Mouse (Mus musculus): Measurements from ENCODE around the gene Gm28042. TPM values are rescaled to one million over a fixed set of nuclear protein-coding genes. Genes with fewer than 3 reads are reported as not detected.
A peak's percentile ranks its signal among the peaks of the same experiment; 100 is the strongest.

The Gm28042 gene
- polyA plus RNA-seq, 1 experiment, result 3.4 TPM

GRCm38 (mm10) chr2:120032726-120033467 is 5.6 kb downstream of the Gm28042 start, which contains the start of gene Pla2g4b:
Pla2g4b (plus strand) TSS chr2:120033417.
- Histone ChIP-seq H3K4me1 (ENCODE audit: control insufficient read depth, insufficient read depth, low read length) (peaks cover 5% of the 10 kb centered on the region), H3K27ac (ENCODE audit: insufficient read depth, low read length) (no peak within 1 kb of the TSS), H3K4me3 (ENCODE audit: insufficient read depth, low read length) (no peak within 1 kb of the TSS)
- TF ChIP-seq CTCF (IDR thresholded peaks at IDR 0.05; ENCODE audit: borderline replicate concordance, insufficient read depth, low read length) (no peak), POLR2A (IDR thresholded peaks at IDR 0.05; ENCODE audit: low read depth, low read length) (no peak)

DNA sequence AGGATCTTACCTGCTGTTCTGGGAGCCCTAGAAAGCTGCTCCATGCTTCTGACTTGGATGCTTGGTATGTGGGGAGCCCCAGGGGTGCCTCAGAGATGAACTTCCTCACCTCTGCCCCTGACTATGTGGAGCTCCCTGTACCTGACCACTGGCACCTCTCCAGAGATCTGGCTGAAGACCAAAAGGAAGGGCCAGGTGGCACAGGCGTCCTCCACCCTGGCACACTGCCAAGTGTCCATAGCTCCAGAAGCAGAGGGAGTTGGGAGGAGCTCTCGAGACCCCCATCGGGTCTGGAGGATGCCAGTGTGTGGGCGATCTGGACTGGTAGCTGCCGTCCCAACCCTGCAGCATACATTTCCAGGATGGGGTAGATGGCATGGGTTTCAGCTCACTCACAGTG is 6.4 kb downstream of the Gm28042 start:
- H3K4me1 ChIP-seq (ENCODE audit: control insufficient read depth, insufficient read depth, low read length), result no peaks in the 10 kb centered on the region
- H3K27ac ChIP-seq (ENCODE audit: insufficient read depth, low read length), result no peak overlapping the region
- no peak for TF ChIP-seq POLR2A (IDR thresholded peaks at IDR 0.05; ENCODE audit: low read depth, low read length)
- no peak for TF ChIP-seq CTCF (IDR thresholded peaks at IDR 0.05; ENCODE audit: borderline replicate concordance, insufficient read depth, low read length)
- H3K4me3 ChIP-seq (ENCODE audit: insufficient read depth, low read length), result no peak overlapping the region

- Histone ChIP-seq H3K4me3 (ENCODE audit: insufficient read depth, low read length) (no peak overlapping the region), H3K27ac (ENCODE audit: insufficient read depth, low read length) (no peak overlapping the region), H3K4me1 (ENCODE audit: control insufficient read depth, insufficient read depth, low read length) (no peaks in the 10 kb centered on the region)
- no peak for TF ChIP-seq POLR2A (IDR thresholded peaks at IDR 0.05; ENCODE audit: low read depth, low read length)
- no peak for TF ChIP-seq CTCF (IDR thresholded peaks at IDR 0.05; ENCODE audit: borderline replicate concordance, insufficient read depth, low read length)
Observed at GRCm38 (mm10) chr2:120037744-120038143, 10.5 kb downstream of the Gm28042 start.

DNA sequence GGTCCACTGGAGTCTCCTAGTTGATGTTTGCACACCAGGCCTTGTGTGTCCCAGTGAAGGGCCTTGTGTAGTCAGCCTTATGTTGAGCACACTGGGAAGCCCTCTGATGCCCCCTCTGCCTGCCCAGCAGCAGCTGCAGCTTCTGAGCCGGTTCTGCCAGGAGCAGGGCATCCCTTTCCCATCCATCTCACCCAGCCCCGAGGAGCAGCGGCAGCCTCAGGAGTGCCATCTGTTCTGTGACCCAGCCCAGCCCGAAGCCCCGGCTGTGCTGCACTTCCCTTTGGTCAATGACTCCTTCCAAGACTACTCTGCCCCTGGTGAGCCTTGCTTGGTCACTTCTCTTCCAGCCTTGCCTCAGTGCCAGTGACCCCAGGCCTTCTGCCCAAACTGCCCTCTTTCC is 13.7 kb downstream of the Gm28042 start:
- Histone ChIP-seq H3K4me3 (ENCODE audit: insufficient read depth, low read length) (no peak overlapping the region), H3K4me1 (ENCODE audit: control insufficient read depth, insufficient read depth, low read length) (no peaks in the 10 kb centered on the region), H3K27ac (ENCODE audit: insufficient read depth, low read length) (no peak overlapping the region)
- TF ChIP-seq POLR2A (IDR thresholded peaks at IDR 0.05; ENCODE audit: low read depth, low read length) (no peak), CTCF (IDR thresholded peaks at IDR 0.05; ENCODE audit: borderline replicate concordance, insufficient read depth, low read length) (no peak)

- Histone ChIP-seq H3K4me3 (ENCODE audit: insufficient read depth, low read length) (no peak overlapping the region), H3K27ac (ENCODE audit: insufficient read depth, low read length) (no peak overlapping the region), H3K4me1 (ENCODE audit: control insufficient read depth, insufficient read depth, low read length) (no peaks in the 10 kb centered on the region)
- no peak for TF ChIP-seq CTCF (IDR thresholded peaks at IDR 0.05; ENCODE audit: borderline replicate concordance, insufficient read depth, low read length)
- peak; percentile 65 for TF ChIP-seq POLR2A (IDR thresholded peaks at IDR 0.05; ENCODE audit: low read depth, low read length)
Observed at GRCm38 (mm10) chr2:120044101-120044603, 16.9 kb downstream of the Gm28042 start.

DNA sequence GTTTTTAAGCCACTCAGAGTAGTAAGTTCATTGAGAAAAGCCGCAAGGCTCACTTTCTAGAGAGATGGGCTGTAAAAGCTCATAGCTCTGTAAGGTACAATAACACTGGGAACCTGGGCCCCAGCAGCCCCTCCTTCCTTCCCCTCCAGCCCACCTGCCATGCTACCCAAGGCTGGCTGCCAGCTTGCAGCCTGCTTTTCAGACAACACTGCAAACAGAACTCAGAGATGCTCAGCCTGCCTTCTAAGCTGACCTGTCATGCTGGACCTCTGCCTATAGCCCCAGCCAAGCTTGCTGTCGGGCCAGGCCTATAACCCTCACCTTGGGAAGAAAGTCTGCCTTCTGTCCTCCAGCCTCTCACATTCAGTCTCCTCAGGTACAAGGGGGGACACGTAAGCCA is 17.4 kb downstream of the Gm28042 start:
- TF ChIP-seq CTCF (IDR thresholded peaks at IDR 0.05; ENCODE audit: borderline replicate concordance, insufficient read depth, low read length) (no peak), POLR2A (IDR thresholded peaks at IDR 0.05; ENCODE audit: low read depth, low read length) (no peak)
- Histone ChIP-seq H3K4me3 (ENCODE audit: insufficient read depth, low read length) (no peak overlapping the region), H3K27ac (ENCODE audit: insufficient read depth, low read length) (no peak overlapping the region), H3K4me1 (ENCODE audit: control insufficient read depth, insufficient read depth, low read length) (no peaks in the 10 kb centered on the region)

GRCm38 (mm10) chr2:120046486-120047310 is 19.4 kb downstream of the Gm28042 start:
- TF ChIP-seq POLR2A (IDR thresholded peaks at IDR 0.05; ENCODE audit: low read depth, low read length), result no peak
- no peak for TF ChIP-seq CTCF (IDR thresholded peaks at IDR 0.05; ENCODE audit: borderline replicate concordance, insufficient read depth, low read length)
- Histone ChIP-seq H3K4me3 (ENCODE audit: insufficient read depth, low read length) (no peak overlapping the region), H3K4me1 (ENCODE audit: control insufficient read depth, insufficient read depth, low read length) (no peaks in the 10 kb centered on the region), H3K27ac (ENCODE audit: insufficient read depth, low read length) (no peak overlapping the region)

DNA sequence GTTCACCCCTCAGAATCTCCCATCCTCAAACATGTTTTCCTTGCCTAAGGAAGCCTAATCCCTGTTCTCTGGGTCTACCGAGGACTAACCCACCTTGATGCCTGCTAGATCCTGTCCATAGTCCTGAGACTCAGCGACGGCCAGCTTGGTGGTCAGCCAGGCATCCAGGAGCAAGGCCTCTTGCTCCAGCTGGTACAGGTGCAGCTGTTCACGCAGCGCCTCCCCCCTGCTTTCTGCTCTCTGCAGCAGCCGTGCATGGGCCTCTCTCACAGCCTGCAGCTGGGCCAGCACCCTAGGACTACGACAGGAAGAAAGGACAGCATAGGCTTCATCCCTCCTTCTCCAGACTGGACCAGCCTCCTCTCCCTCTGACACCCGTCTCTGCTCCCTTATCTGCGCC is 20.9 kb downstream of the Gm28042 start:
- no peak overlapping the region for H3K27ac ChIP-seq (ENCODE audit: insufficient read depth, low read length)
- TF ChIP-seq POLR2A (IDR thresholded peaks at IDR 0.05; ENCODE audit: low read depth, low read length) (no peak), CTCF (IDR thresholded peaks at IDR 0.05; ENCODE audit: borderline replicate concordance, insufficient read depth, low read length) (no peak)
- H3K4me1 ChIP-seq (ENCODE audit: control insufficient read depth, insufficient read depth, low read length), result no peaks in the 10 kb centered on the region
- H3K4me3 ChIP-seq (ENCODE audit: insufficient read depth, low read length), result no peak overlapping the region

GRCm38 (mm10) chr2:120049632-120050274 is 22.5 kb downstream of the Gm28042 start:
- Histone ChIP-seq H3K4me1 (ENCODE audit: control insufficient read depth, insufficient read depth, low read length) (no peaks in the 10 kb centered on the region), H3K27ac (ENCODE audit: insufficient read depth, low read length) (no peak overlapping the region), H3K4me3 (ENCODE audit: insufficient read depth, low read length) (no peak overlapping the region)
- TF ChIP-seq POLR2A (IDR thresholded peaks at IDR 0.05; ENCODE audit: low read depth, low read length), result no peak
- TF ChIP-seq CTCF (IDR thresholded peaks at IDR 0.05; ENCODE audit: borderline replicate concordance, insufficient read depth, low read length), result peak; percentile 87

Data from embryonic fibroblast, embryonic 13.5 days (primary cell).